Mouse (Mus musculus) monocyte, adult 5-6 weeks (primary cell): ENCODE results near the gene Grwd1. TPM values are rescaled to one million over a fixed set of nuclear protein-coding genes. Genes with fewer than 3 reads are reported as not detected.
A peak's percentile ranks its signal among the peaks of the same experiment; 100 is the strongest.

Experiments
- ATAC-seq: fragments of 153-309, 156-312 bp; replicated peaks from 2 replicates; pipeline ENCODE4 v1.8.0; 2017; ENCODE audit warnings: mild to moderate bottlenecking; ENCODE audit not compliant: low TSS enrichment, insufficient number of reproducible peaks, severe bottlenecking, poor library complexity, low FRiP score
- total RNA-seq: library from RNA; stranded (forward); fragments of 200-1000, 200-491, 200-594 nt; gene quantifications from 3 replicates; pipeline ENCODE4 v1.2.3, GENCODE M21; 2017

Gene Grwd1
- total RNA-seq, 1 experiment from 2014 or later: 6.7 TPM

DNA sequence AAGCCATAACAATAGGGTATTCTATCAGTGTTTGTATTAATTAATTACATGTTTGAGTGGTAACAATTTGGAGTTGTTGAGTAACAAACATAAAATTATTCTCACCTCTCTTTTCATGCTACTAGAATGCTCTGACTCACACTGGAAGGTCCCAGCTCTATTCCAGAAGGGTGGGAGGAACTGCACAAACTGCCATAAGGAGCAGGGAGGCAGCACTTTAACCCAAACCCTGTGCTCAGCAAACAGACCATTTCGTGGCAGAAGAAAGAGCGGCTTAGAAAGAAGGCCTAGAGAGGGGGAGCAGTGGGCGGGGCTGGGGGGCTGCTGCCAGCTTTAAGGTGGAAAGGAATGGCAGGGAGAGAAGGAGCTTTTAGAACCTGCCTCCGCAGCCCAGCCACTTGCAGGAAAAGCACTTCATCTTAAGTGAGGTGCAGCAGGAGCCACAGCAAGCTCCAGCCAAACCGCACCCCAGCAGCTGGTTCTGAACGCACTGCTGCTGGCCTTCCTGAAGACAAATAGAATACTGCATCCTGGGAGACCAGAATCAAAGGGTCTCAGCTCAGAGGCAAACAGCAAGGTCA is 17.8 kb upstream of the Grwd1 start:
- no peak for ATAC-seq

DNA sequence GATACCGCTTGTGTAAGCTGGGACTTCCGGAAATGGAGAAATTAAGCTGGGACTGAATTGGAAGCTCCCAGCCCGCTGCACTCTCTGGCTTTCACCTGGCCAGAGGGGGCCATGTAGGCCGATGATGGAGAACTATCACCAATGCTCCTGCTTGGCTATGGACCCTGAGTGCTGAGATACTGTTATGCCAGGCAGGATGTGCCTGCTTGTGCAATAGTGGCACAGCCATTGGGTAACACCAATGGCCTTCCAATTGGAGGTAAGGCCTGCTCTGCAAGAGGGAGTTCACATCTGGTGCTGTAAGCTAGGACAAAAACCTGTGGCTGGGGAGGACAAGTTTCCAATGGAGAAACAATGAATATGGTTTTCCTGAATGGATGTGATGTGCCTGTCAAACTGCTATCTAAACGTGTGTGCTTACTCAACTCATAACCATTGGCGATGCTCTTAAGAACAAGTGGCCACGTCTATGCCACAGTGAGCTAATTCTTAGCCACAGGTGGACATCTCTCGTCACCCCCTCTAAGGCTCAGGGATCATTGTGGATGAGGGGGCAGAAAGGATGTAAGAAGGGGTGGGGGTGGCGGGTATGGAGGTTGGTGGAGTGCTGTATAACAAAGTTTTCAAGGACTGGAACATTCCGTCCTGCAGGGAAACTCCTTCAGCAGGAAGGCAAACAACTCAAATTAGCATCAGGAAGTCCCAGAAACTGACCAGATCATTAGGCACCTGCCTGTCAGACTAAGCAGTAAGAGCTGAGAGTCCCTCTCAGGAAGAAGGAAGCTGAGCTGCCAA is 12.4 kb upstream of the Grwd1 start:
- no peak for ATAC-seq

DNA sequence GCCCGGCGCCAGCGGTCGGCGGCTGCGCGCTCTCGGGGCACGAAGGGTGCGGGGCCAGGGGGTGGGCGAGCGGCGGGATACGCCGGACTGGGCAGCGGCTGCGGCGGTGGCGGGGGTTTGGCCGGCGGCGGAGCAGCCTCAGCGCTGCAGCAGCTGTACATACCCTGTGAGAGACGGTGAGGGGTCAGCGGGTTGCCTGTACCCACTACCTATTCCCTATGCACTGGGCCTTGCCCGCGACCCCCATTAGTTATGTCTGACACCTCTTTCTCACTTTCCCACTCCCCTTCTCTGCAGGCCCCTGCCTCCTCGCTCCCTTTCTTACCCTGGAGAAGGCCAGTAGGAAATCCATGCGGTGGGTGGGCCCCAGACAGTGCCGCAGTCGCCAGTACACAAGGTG is 3.2 kb upstream of the Grwd1 start:
- ATAC-seq: no peak

DNA sequence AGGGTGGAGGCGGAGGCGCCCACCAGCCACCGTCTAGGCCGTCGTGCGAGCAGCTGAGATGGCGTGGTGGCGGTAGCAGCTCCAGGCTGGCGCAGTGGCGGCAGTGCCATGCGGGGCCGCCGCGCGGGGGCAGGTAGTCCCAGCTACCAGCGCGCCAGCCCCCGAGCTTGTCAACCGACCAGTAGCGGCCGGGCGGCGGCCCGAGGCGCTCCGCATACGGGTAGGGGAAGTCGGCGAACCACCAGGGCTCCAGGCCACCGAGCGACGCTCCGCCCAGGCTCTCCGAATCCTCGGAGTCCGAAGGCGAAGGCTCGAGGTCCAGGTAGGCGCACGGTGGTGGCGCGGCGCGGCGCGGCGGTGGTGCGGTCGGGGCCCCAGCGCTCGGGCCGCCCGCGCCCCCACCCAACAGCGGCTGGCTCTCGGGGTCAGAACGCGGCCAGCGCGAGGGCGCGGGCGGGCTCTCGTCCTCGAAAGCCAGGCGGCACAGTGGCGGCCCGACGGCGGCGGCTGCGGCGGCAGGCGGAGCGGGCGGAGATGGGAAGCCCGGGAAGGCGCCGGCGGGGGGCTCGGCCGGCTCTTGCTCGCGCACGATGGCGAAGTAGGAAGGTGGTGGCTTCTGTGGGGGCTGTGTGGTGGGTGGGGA is 2.5 kb upstream of the Grwd1 start:
- ATAC-seq: no peak

DNA sequence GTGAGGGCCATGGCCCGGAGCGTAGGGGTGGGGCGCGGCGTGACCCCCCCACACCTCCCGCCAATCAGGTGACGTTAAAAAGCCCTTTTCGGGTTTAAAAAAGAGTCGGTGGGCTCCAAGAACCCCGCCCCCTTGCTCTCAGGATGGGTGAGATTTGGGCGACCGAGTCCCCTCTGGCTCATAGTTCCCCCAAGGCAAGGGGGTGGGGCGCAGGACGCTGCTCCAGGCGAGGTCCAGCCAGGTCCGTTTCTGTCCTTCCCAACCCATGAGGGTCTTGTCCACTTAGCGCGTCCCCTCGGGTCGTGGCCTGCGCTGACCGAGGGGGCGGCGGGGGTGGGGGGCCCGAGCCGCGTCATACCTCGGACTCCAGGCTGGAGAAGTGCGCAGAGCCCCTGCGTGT is 1.7 kb upstream of the Grwd1 start:
- no peak for ATAC-seq

DNA sequence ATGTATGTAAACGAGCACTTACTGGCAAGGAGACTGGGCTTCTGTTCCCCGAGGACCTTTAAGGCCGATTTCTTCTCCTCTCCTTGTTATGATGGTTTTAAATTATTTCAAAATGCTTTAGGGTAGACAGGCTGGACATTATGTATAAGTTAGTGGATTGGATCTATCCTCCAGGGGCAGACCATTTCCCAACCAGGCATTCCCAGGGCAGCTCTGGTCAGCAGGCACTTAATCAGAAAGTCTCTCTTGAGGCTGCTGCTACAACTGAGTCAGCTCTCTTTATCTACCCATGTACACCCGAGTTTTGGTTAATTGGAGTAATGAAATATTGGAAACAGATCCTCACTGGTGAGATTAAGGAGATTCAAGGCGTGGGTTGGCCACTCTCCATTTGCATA is 383 bp upstream of the Grwd1 start:
- no peak for ATAC-seq

DNA sequence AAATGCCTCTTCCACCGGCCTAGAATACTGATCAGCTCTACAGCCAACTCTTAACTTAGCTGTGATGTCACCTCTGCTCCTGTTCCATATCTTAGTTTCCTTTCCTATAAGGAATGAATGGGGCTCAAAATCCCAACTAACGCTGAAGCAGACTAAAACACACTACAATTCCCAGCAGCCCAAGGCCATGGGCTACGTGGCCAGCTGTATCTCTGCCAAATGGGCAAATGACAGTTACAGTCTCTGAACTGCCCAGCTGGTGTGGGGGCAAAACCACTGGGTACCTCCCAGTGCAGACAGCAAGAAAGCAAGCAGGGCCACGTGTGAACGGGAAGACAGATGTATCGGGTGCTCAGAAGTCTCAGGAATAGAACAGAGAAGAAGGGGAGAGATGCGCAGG is 4.1 kb downstream of the Grwd1 start:
- no peak for ATAC-seq

DNA sequence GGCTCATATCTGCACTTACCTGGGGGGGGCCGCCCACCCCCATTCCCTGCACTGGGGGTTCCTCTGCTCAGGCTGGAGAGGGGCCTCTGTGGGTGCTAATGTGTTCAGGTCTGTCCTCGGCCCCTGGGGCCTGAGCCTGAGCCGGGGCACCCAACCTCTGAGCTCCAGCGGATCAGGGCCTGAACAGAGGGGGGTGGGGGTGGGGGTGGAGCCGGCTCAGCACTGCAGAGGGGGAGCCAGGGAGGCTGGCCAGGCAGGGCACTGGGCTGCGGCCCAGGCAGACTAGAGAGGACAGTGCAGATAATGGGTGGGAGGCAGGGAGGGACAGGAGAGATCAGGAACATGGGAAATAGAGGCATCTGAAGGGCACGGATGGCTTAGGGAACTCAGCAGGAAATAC is 6.1 kb downstream of the Grwd1 start, which contains the start of gene Kcnj14:
Kcnj14 (minus strand) TSS at position 185 of the 400 bp plus-strand sequence.
- ATAC-seq: no peak

DNA sequence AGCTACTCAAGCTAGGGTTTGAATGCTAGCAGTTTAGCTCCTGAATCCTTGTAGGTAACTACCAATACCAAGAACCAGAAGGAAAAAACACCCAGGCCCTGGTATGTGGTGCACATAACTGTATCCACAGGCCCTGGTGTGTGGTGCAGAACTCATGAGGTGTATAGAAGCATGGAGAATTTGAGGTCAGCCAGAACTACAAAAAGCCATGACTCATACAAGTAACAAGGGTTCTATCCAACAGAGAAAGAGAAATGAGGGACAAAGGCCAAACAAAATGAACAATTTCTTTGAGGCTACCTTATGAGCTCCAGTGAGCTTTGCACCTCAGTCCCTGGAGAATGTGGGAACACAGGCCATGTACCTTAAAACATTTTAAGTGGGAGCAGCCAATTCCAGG is 9.8 kb downstream of the Grwd1 start:
- no peak for ATAC-seq

DNA sequence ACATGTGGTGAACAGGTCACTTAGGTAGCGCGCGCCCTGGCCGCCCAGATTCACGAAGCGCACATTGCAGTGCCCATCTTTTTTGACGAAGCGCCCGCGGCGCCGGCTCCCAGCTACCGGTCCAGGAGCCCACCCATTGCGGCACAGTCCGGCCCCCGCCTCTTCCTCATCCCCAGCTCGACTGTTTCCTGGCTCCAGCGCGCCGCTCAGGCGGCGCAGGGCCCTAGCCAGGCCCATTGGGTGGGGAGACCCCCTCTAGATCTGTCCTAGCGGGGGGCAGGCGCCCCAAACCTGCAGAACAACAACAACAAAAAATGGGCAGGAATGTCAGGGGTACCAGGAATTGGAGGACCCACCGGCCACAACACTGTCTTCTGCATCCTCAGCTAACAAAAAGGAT is 10.9 kb downstream of the Grwd1 start:
- no peak for ATAC-seq

DNA sequence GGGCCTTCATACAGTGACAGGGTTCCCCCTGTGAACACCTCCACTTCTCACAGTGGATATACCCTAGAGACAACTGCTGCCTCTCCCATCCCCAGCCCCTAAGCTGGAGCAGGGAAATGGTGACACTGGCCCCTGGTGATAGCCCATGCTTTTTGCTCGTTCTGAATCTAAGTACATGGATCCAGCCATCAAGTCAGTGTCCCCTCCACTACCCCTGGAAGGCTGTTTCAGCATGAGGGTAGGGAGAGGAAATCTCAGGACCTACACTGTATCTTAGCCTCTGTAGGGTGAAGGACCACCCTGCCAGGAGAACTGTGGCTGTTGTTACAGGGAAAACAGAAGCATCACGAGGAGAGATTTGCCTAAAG is 14.8 kb downstream of the Grwd1 start:
- ATAC-seq: no peak

DNA sequence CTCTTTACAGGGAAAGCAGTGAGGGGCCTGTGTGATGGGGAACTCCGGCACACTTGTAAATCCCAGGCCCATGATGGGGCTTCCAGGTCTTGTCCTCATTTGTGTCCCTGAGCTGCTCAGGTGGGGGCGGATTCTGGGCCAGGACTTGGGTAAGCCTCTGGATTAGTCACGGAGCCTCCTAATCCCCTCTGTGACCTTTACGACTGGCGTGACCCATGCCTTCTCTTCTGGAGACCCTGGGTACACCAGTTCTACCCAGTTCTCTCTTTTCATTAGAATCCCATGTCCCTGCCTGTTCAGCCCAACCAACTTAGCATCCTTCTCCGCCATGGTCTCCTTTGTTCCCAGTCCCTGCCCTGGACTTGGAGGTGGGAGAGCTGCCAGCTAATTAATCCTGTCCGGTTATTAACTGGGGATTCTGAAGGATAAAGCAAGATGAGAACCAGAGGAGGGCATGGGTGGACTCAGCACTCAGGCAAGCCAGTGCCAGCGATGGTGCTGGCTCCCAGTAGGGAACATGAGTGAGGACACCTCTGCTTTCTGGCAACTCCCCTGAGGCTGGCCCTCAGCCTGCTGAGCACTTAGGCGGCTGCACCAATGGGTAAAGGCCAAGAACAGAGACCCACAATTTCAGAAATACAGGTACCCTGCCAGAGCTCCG is 15.3 kb downstream of the Grwd1 start:
- no peak for ATAC-seq

DNA sequence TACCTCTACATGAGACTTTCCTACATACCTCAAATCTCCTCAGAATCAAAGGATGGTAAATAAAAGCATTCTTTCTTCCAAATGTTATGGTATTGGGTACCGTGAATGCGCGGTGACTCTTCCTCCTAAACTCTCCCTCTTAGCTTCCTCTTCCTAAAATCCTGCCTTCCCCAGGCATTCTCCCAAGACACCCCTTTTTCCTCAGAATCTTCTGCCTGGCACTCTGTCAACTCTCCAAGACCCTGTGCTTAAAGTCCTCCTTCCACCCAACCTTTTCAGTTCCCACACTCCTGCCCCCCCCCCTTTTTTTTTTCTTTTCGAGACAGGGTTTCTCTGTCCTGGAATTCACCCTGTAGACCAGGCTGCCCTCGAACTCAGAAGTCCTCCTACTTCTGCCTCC is 15.9 kb downstream of the Grwd1 start:
- ATAC-seq: no peak

DNA sequence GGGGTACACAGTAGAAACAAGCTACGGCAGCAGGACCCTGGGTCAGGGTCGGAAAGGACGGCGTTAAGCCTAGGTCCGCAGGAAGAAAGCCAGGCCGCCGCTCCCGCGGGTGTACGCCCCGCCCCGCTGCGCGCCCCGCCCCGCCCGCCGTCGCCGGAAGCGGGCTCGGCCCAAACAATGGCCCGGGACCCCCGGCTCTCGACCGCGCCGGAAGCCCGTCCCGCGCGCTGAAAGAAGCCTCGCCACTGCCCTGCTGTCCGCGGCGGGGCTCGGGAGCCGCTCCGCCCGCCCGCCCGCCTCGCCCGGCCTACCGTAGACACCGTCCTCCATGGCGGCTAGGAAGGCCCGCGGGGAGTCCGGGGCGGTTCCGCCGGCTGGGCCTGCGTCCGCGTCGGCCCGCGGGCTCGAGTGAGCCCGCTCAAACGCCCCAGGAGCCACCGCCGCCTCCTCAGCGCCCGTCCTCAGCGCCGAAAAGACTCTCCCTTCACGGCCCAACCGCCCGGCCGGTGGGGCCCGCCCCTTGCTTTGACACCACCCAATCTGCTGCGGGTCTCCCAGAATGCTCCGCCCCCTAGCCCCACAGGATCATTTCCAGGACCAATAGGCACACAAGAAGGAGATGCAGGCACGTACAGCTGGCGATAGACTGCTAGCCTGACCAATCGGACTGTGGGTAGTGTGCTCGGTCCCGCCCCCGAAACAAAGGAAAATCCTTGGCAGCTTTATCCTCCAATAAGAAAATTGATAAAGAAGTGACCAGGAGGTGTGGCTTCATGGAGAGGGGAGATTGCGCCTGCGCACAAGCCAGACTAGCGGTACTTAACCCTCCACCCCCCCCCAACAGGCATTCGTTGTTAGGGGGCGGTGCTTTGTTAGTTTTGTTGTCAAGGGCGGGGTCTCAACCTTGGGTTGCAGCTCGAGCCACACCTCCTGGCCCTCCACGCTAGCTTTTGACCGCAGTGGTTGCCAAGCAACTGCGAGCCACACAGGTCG is 16.7 kb downstream of the Grwd1 start, which contains the start of gene Cyth2:
Cyth2 (minus strand) TSS at position 795 of the 993 bp plus-strand sequence.
- peak; percentile 94 for ATAC-seq

DNA sequence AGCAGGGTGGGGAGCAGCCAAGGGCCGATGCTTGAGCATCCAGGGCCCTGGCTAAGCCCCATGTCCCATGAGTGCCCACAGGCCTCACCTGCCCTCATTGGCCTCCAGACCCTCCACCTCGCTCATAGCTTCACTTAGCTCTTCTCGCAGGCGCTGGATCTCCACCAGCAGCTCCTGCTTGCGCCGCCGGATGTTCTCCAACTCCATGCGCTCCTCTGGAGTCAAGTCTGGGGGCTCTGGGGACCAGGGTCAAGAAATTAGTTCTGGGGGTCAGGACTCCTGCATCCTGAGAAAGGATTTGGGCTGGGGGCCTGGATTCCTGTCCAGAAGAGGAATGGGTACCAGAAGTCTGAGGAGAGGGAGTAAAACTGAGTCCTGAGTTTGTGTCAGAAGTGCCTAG is 17.8 kb downstream of the Grwd1 start:
- ATAC-seq: no peak

DNA sequence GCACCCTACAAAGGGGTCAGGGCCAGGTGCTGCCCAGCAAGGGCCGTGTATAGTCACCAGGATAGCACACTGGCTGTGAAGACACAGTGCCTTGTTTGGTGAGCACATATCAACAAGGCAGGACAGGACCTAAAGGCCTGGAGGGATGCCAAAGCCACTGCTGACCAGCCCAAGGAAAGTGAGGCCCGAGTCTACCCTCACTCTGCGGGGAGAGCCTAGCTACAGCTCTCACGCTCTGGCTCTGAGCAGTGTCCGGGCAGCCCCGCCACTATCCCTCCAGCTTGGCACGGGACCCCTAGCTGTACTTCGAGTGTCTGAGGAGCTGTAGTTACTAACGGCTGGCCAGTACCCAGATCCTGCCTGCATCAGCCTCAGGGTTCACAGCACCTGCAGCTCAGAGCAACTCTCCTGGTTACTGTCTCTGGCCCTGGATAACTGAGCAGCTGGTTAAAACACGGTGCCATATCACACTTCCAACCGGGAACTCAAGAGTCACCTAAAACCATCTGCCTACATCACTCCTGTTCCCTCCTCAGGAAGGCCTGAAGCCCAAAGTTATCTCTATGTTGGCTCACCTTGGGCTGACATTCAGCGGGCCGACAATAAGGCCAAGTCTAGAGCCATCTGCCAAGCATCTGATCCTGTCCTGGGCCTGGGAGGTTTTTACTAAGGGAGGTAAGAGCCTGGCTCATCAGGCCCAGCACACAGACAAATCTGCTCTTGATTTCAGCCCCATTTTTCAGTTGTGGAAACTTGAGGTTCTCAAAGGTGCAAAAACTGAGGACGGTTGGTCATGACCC is 21.3 kb downstream of the Grwd1 start:
- ATAC-seq: no peak

DNA sequence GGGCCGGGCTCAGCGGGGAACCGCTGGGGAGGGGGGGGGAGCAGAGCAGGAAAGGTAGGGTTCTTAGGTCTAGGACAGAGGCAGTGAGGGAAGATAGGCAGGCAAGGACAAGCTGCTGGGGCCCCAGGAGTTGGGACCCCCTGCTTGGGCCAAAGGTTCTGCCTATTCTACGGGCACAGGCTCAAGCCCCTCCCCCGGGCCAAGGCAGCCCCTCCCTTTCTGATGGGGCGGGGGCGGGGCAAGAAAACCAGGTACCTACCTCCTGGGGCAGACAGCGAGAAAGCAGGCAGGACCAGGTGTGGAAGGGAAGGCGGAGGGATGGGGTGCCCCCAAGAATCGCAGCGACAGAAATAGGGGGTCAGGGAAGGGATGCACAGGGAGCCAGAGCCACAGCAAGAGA is 22.3 kb downstream of the Grwd1 start:
- no peak for ATAC-seq

DNA sequence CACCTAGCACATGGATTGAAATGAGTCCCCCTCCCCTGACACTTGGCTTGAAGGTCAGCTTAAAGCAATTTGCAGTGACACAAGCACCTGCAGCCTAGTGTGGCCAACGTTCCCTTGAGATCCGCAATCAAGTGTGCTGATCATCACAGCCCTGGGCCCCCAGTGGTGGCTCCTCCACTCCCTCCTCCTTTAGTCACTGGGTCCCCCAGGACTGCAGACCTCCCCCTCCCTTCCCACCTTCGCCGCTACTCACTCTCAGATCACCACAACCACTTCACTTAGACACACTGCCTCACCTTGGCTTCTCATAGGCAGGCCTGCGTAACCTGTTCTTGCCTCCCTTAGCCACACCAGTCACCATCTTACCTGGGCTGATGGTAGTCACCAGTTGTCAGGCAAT is 24.8 kb downstream of the Grwd1 start:
- ATAC-seq: no peak
